Mouse (Mus musculus): ENCODE data around the gene Cct2. TPM values are rescaled to one million over a fixed set of nuclear protein-coding genes. Genes with fewer than 3 reads are reported as not detected.

Gene Cct2
- polyA plus RNA-seq, 1 experiment, result 37.3 TPM

DNA sequence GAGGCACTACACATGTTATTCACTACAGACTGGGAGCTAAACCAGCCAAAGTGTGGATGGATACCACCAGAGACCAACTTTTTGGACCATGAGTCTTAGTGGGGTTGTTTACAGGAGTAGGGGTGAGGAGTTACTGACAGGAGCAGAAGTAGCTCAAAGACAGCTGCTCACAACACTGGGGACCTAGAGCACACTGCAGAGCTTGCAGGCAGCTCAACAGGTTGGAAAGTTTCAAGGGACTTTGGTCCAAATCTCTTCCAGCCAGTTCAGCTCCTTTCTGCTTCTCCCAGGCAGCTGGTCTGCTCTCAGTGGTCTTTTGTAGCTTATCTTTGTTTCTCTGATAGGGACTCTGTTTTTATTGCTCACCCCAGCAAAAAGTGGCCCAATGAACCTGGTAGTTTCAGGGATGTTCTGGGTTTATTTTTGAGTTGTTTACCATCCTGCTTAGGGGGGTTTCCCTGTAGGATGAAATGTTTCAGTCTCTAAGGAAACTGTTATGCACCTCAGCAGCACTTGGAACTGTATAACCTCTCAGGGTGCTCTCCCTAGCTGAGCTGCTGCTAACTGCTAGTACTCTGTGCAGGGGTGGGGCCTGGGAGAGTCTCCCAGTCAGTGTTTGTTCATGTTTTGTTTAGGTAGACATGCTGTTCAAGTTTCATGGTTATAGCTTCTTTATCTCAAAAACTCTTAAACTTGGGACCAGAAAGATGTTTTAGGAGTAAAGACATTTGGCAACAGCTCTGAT lies 40.4 kb upstream of the Cct2 start:
- Histone ChIP-seq H3K27me3 (ENCODE audit: control insufficient read depth, insufficient read depth, low read length) (no peaks in the 10 kb centered on the region), H3K27ac (ENCODE audit: insufficient read depth, low read depth, low read length) (no peak overlapping the region), H3K4me3 (ENCODE audit: low read depth, low read length) (no peak overlapping the region), H3K4me1 (ENCODE audit: control insufficient read depth, insufficient read depth, insufficient read length, low read length) (peaks cover 5% of the 10 kb centered on the region; the same call in 1 of the 2 replicates), H3K36me3 (ENCODE audit: control insufficient read depth, insufficient read depth, low read length) (peaks cover 3% of the 10 kb centered on the region; the same call in 1 of the 2 replicates)
- TF ChIP-seq POLR2A (IDR thresholded peaks at IDR 0.05; ENCODE audit: low read depth, low read length), result no peak
- no peak for TF ChIP-seq CTCF (IDR thresholded peaks at IDR 0.05; ENCODE audit: extremely low read depth, insufficient read length, insufficient replicate concordance, low read depth, low read length)

DNA sequence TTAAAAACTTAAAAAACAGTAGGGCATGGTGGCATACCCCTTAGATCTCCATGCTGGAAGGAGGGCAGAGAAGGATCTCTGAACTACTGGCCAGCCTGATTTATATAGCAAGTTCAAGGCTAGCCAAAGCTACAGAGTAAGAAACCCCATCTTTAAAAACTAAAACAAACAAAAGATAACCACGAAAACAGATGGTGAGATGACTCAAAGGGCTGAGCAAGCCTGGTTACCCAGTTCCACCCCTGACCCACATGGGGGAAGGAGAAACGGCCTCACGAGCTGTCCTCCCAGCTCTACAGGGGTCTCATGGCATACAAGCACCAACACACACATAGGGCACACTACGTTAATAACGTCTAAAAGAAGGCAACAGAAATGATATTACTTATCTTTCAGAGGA lies 36.6 kb upstream of the Cct2 start:
- TF ChIP-seq POLR2A (IDR thresholded peaks at IDR 0.05; ENCODE audit: low read depth, low read length), result no peak
- TF ChIP-seq CTCF (IDR thresholded peaks at IDR 0.05; ENCODE audit: extremely low read depth, insufficient read length, insufficient replicate concordance, low read depth, low read length), result no peak
- Histone ChIP-seq H3K4me3 (ENCODE audit: low read depth, low read length) (no peak overlapping the region), H3K36me3 (ENCODE audit: control insufficient read depth, insufficient read depth, low read length) (peaks cover 7% of the 10 kb centered on the region; the same call in 1 of the 2 replicates), H3K4me1 (ENCODE audit: control insufficient read depth, insufficient read depth, insufficient read length, low read length) (peaks cover 3% of the 10 kb centered on the region; the same call in 1 of the 2 replicates), H3K27ac (ENCODE audit: insufficient read depth, low read depth, low read length) (no peak overlapping the region), H3K27me3 (ENCODE audit: control insufficient read depth, insufficient read depth, low read length) (no peaks in the 10 kb centered on the region)
- 80% methylated on average over 5 of the region's 5 CpGs for WGBS

DNA sequence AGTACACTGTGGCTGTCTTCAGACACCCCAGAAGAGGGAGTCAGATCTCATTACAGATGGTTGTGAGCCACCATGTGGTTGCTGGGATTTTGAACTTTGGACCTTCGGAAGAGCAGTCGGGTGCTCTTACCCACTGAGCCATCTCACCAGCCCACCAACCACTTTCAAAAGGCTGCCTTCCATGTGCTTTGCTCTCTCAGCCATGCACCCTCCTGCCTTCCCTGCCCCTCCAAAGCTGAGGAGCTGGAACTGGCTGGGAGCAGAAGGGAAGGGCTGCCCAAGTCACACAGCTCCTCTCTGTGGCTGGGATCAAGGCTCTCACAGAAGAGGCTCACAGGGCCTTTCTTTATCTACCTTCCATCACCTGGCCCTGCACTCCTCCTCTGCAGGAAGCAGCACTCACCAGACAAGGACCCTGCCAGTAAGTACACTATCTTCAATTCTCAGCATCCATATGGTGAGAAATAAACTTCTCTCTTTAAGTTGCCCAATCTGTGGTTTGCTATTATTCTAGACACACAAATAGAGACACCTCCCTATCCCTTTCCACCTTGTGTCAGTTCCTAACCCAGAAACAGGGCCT lies 33.6 kb upstream of the Cct2 start:
- Histone ChIP-seq H3K27ac (ENCODE audit: insufficient read depth, low read depth, low read length) (no peak overlapping the region), H3K4me1 (ENCODE audit: control insufficient read depth, insufficient read depth, insufficient read length, low read length) (no peaks in the 10 kb centered on the region), H3K27me3 (ENCODE audit: control insufficient read depth, insufficient read depth, low read length) (no peaks in the 10 kb centered on the region), H3K4me3 (ENCODE audit: low read depth, low read length) (no peak overlapping the region), H3K36me3 (ENCODE audit: control insufficient read depth, insufficient read depth, low read length) (peaks cover 9% of the 10 kb centered on the region; the same call in 1 of the 2 replicates)
- WGBS, result 70% methylated on average over 2 of the region's 2 CpGs
- TF ChIP-seq CTCF (IDR thresholded peaks at IDR 0.05; ENCODE audit: extremely low read depth, insufficient read length, insufficient replicate concordance, low read depth, low read length) (no peak), POLR2A (IDR thresholded peaks at IDR 0.05; ENCODE audit: low read depth, low read length) (no peak)

DNA sequence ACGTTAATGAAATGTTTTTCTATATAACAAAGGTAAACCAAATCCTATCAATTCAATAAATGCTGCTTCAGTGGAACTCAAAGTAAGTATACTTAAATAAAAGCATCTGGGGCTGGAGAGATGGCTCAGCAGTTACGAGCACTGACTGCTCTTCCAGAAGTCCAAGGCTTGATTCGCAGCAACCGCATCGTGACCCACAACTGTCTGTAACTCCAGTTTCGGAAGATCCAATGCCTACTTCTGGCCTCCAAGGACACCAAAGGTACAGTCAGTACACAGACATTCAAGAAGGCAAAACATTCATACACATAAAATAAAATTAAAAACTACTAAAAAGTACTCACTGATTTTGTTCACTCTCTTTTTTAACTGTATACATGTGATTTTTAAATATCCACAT lies 32.5 kb upstream of the Cct2 start:
- Histone ChIP-seq H3K27me3 (ENCODE audit: control insufficient read depth, insufficient read depth, low read length) (no peaks in the 10 kb centered on the region), H3K36me3 (ENCODE audit: control insufficient read depth, insufficient read depth, low read length) (peaks cover 9% of the 10 kb centered on the region; the same call in 1 of the 2 replicates), H3K27ac (ENCODE audit: insufficient read depth, low read depth, low read length) (no peak overlapping the region), H3K4me3 (ENCODE audit: low read depth, low read length) (no peak overlapping the region), H3K4me1 (ENCODE audit: control insufficient read depth, insufficient read depth, insufficient read length, low read length) (no peaks in the 10 kb centered on the region)
- WGBS, result 87% methylated on average over 6 of the region's 6 CpGs
- TF ChIP-seq POLR2A (IDR thresholded peaks at IDR 0.05; ENCODE audit: low read depth, low read length) (no peak), CTCF (IDR thresholded peaks at IDR 0.05; ENCODE audit: extremely low read depth, insufficient read length, insufficient replicate concordance, low read depth, low read length) (no peak)

DNA sequence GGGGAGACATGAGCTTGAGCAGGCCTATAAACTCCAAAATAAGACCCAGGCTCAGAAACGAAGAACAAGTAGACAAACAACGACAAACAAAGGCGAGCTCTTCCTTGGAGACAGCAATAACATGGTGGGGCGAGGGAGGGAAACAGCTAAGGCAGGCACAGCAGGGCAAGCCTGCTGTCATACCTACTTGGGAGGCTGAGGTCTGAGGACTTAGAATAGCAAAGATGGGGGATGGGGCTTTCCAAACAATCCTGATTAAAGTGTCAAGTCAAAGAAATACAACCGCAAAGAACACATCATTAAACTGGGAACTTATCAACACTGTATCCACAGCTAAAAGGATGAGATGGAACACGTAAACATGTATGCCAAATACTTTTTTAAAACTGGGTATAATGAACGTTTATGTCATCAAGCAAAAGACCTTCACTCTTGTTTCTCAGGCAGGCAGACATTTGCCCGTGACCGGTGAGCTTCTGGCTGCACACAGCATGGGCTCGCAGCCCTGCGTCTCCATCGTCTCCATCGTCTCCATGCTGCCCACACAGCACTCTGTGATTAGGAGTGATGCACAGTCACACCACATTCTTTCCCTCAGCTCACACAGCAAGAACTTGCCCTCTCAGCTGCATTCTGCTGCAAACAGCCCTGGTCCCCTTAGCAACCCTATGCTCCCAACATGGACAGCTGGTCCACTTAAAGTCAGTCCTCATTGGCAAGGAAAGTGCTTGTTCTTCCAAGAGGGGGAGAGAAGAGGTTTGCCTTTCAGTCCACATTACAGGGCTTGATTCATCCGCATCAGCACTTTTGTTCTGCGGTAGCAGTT lies 31.1 kb upstream of the Cct2 start:
- H3K36me3 ChIP-seq (ENCODE audit: control insufficient read depth, insufficient read depth, low read length), result 0 out of 2 replicates have a peak, but pooled peaks cover 7% of the 10 kb centered on the region
- peak overlapping the region; percentile 67 for H3K27ac ChIP-seq (ENCODE audit: insufficient read depth, low read depth, low read length)
- TF ChIP-seq POLR2A (IDR thresholded peaks at IDR 0.05; ENCODE audit: low read depth, low read length) (no peak), CTCF (IDR thresholded peaks at IDR 0.05; ENCODE audit: extremely low read depth, insufficient read length, insufficient replicate concordance, low read depth, low read length) (no peak)
- no peaks in the 10 kb centered on the region for H3K27me3 ChIP-seq (ENCODE audit: control insufficient read depth, insufficient read depth, low read length)
- WGBS, result 71% methylated on average over 15 of the region's 15 CpGs
- no peaks in the 10 kb centered on the region for H3K4me1 ChIP-seq (ENCODE audit: control insufficient read depth, insufficient read depth, insufficient read length, low read length)
- no peak overlapping the region for H3K4me3 ChIP-seq (ENCODE audit: low read depth, low read length)

DNA sequence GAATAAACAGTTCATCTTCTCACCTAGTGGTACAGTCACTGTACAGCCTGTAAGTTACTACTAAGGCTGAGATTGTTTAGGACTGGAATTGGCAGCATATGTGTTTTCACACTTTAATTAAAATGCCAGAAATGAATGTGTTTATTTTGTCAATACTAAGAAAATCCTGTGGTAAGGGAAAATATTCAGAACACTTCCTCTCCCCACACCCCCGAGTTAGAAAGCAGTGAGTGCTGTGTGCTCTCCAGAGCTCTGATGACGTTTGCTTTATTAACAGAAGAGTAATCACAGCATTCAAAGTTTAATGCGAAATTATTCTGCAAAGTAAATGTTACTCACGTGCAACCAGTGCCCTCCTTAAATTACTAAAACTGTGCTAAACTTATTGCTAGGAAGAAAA lies 26.0 kb upstream of the Cct2 start:
- H3K27ac ChIP-seq (ENCODE audit: insufficient read depth, low read depth, low read length), result no peak overlapping the region
- WGBS, result 56% methylated on average over 4 of the region's 4 CpGs
- H3K4me3 ChIP-seq (ENCODE audit: low read depth, low read length), result no peak overlapping the region
- H3K27me3 ChIP-seq (ENCODE audit: control insufficient read depth, insufficient read depth, low read length), result no peaks in the 10 kb centered on the region
- H3K36me3 ChIP-seq (ENCODE audit: control insufficient read depth, insufficient read depth, low read length), result peaks cover 5% of the 10 kb centered on the region; the same call in 1 of the 2 replicates
- no peaks in the 10 kb centered on the region for H3K4me1 ChIP-seq (ENCODE audit: control insufficient read depth, insufficient read depth, insufficient read length, low read length)
- TF ChIP-seq POLR2A (IDR thresholded peaks at IDR 0.05; ENCODE audit: low read depth, low read length), result no peak
- no peak for TF ChIP-seq CTCF (IDR thresholded peaks at IDR 0.05; ENCODE audit: extremely low read depth, insufficient read length, insufficient replicate concordance, low read depth, low read length)
